Mouse (Mus musculus): Measurements from ENCODE around the gene Noc2l. TPM values are rescaled to one million over a fixed set of nuclear protein-coding genes. Genes with fewer than 3 reads are reported as not detected.

Noc2l gene
- total RNA-seq, 2 experiments from 2014 or later, result 60.7 to 61.1 TPM

Small RNA genes within 50 kb of the gene (microRNA-seq; reads per million reads assigned to microRNA genes)
- 3.8 to 4.2 reads per million in 2 experiments for gene Mir7658

Other genes with a start within 250 kb of the Noc2l start
- gene B3galt6, start 243.4 kb upstream of the Noc2l start, total RNA-seq (2021), result 1 to 10 TPM; 9.0 to 9.7 TPM
- 100 to 1,000 TPM; 154 to 157 TPM for gene Sdf4, start 243.1 kb upstream of the Noc2l start, total RNA-seq (2021)
- 1 to 10 TPM; 1.0 to 1.1 TPM for gene Tnfrsf4, start 222.2 kb upstream of the Noc2l start, total RNA-seq (2021)
- gene Tnfrsf18, start 209.8 kb upstream of the Noc2l start, total RNA-seq (2021), result not detected
- gene Ttll10, start 176.6 kb upstream of the Noc2l start, total RNA-seq (2021), result under 1 TPM in 1 of 2 experiments, not detected in 1; 0.14 TPM
- 10 to 100 TPM; 23.8 to 26.6 TPM for gene 9430015G10Rik, start 126.0 kb upstream of the Noc2l start, total RNA-seq (2021)
- gene Rnf223, start 105.5 kb upstream of the Noc2l start, total RNA-seq (2021), result under 1 TPM; 0.55 to 0.65 TPM
- 100 to 1,000 TPM; 209 to 213 TPM for gene Agrn, start 38.5 kb upstream of the Noc2l start, total RNA-seq (2021)
- gene Isg15, start 35.2 kb upstream of the Noc2l start, total RNA-seq (2021), result under 1 TPM; 0.55 to 0.76 TPM
- gene AW011738, start 32.7 kb upstream of the Noc2l start, total RNA-seq (2021), result 1 to 10 TPM; 6.5 to 6.7 TPM
- under 1 TPM; 0.25 to 0.33 TPM for gene Perm1, start 20.1 kb upstream of the Noc2l start, total RNA-seq (2021)
- gene Plekhn1, start 1.2 kb upstream of the Noc2l start, total RNA-seq (2021), result 10 to 100 TPM; 37.7 to 38.4 TPM
- gene Samd11, start 19.6 kb downstream of the Noc2l start, total RNA-seq (2021), result 1 to 10 TPM; 2.7 to 5.3 TPM
- gene Vmn2r-ps159, start 95.1 kb downstream of the Noc2l start, total RNA-seq (2021), result not detected